Mouse (Mus musculus) G1E (cell line): ENCODE data around the gene Gpr82.

ENCODE experiments used
- CTCF ChIP-seq: IDR thresholded peaks from 2 replicates; pipeline ENCODE4 v1.5.1; 2012; ENCODE audit warnings: low read depth, low read length, inconsistent platforms, mixed read lengths
- GATA1 ChIP-seq: IDR thresholded peaks from 2 replicates; pipeline ENCODE4 v1.6.1; 2012; ENCODE audit warnings: borderline replicate concordance, low read length, inconsistent platforms, mixed read lengths
- GATA2 ChIP-seq: IDR thresholded peaks from 2 replicates; pipeline ENCODE4 v1.6.1; 2012; ENCODE audit warnings: low read depth, low read length, inconsistent platforms, borderline replicate concordance
- POLR2AphosphoS5 ChIP-seq: IDR thresholded peaks from 2 replicates; pipeline ENCODE4 v1.6.1; 2012; ENCODE audit warnings: low read depth, low read length, inconsistent platforms; ENCODE audit not compliant: insufficient replicate concordance
- TAL1 ChIP-seq: conservative IDR thresholded peaks from 2 replicates; pipeline ENCODE4 v1.6.1; 2012; ENCODE audit warnings: low read depth, low read length, inconsistent platforms, mixed read lengths

- TF ChIP-seq CTCF (no peak), GATA1 (no peak), GATA2 (no peak), TAL1 (no peak), POLR2AphosphoS5 (no peak)
Measured at GRCm38 (mm10) chrX:13691865-13692264, 30.7 kb downstream of the Gpr82 start.
